Mouse (Mus musculus) lung, adult 2 months (tissue): ENCODE measurements around the gene Mapk14.

Experiments
- CTCF ChIP-seq: fragments of 200-500 bp; IDR thresholded peaks from 2 replicates; pipeline ENCODE4 v1.5.1; 2011; ENCODE audit warnings: mild to moderate bottlenecking, low read length, control low read depth; ENCODE audit not compliant: insufficient read depth
- POLR2A ChIP-seq: fragments of 200-500 bp; IDR thresholded peaks from 2 replicates; pipeline ENCODE4 v1.6.1; 2011; ENCODE audit warnings: low read depth, mild to moderate bottlenecking, control low read depth, low read length, borderline replicate concordance; ENCODE audit errors: extremely low read depth

- no peak for TF ChIP-seq CTCF
- TF ChIP-seq POLR2A, result no peak
Measured at GRCm38 (mm10) chr17:28710291-28710688, 19.2 kb downstream of the Mapk14 start.
